Mouse (Mus musculus) 3134 (cell line): ENCODE measurements around the gene Slc44a4.
"Not testable (repeated sequence)": the region's sequence is repeated elsewhere in the genome, so short reads cannot be mapped to it uniquely, and the experiment has no call there.

Experiments
- DNase-seq: peaks from one replicate; pipeline ENCODE4 v3.0.0-alpha.2; 2011; ENCODE audit warnings: low spot score; ENCODE audit not compliant: insufficient read length; ENCODE audit errors: extremely low read depth

The Slc44a4 gene

GRCm38 (mm10) chr17:34898706-34899052 lies 15.6 kb upstream of the Slc44a4 start:
- DNase-seq: no peak

GRCm38 (mm10) chr17:34899053-34899889 lies 15.0 kb upstream of the Slc44a4 start:
- DNase-seq: peak; percentile 70

GRCm38 (mm10) chr17:34899890-34900243 lies 14.4 kb upstream of the Slc44a4 start:
- no peak for DNase-seq

- not testable (repeated sequence) for DNase-seq
Measured at GRCm38 (mm10) chr17:34900826-34901225, 13.4 kb upstream of the Slc44a4 start.

GRCm38 (mm10) chr17:34901948-34902347 lies 12.3 kb upstream of the Slc44a4 start:
- not testable (repeated sequence) for DNase-seq

GRCm38 (mm10) chr17:34902895-34903294 lies 11.4 kb upstream of the Slc44a4 start:
- no peak for DNase-seq

GRCm38 (mm10) chr17:34910982-34911381 lies 3.3 kb upstream of the Slc44a4 start:
- DNase-seq: no peak

- peak; percentile 58 for DNase-seq
Measured at GRCm38 (mm10) chr17:34911945-34912351, 2.3 kb upstream of the Slc44a4 start.

- peak; percentile 82 for DNase-seq
Measured at GRCm38 (mm10) chr17:34915410-34915831, 1.2 kb downstream of the Slc44a4 start.

GRCm38 (mm10) chr17:34916316-34916715 lies 2.0 kb downstream of the Slc44a4 start:
- no peak for DNase-seq

GRCm38 (mm10) chr17:34917188-34917587 lies 2.9 kb downstream of the Slc44a4 start:
- DNase-seq: no peak

- no peak for DNase-seq
Measured at GRCm38 (mm10) chr17:34922939-34923338, 8.7 kb downstream of the Slc44a4 start.

- no peak for DNase-seq
Measured at GRCm38 (mm10) chr17:34924258-34924657, 10.0 kb downstream of the Slc44a4 start.

- DNase-seq: no peak
Measured at GRCm38 (mm10) chr17:34927306-34928019, 13.2 kb downstream of the Slc44a4 start.

GRCm38 (mm10) chr17:34928841-34929240 lies 14.6 kb downstream of the Slc44a4 start:
- DNase-seq: no peak

GRCm38 (mm10) chr17:34931061-34931734 lies 16.9 kb downstream of the Slc44a4 start, which contains the start of gene Neu1:
TSS of gene Neu1 (plus strand) at chr17:34931253.
- peak; percentile 96 for DNase-seq

- DNase-seq: no peak
Measured at GRCm38 (mm10) chr17:34931735-34932098, 17.5 kb downstream of the Slc44a4 start.

- DNase-seq: no peak
Measured at GRCm38 (mm10) chr17:34932287-34932686, 18.0 kb downstream of the Slc44a4 start.

- DNase-seq: no peak
Measured at GRCm38 (mm10) chr17:34934031-34934430, 19.8 kb downstream of the Slc44a4 start.

- DNase-seq: no peak
Measured at GRCm38 (mm10) chr17:34934830-34935229, 20.6 kb downstream of the Slc44a4 start.

GRCm38 (mm10) chr17:34937960-34938505 lies 23.8 kb downstream of the Slc44a4 start:
- DNase-seq: no peak
